Mouse (Mus musculus): ENCODE data around the gene Gpat3. TPM values are rescaled to one million over a fixed set of nuclear protein-coding genes. Genes with fewer than 3 reads are reported as not detected.

The Gpat3 gene
- polyA plus RNA-seq, 1 experiment: 1.1 TPM

DNA sequence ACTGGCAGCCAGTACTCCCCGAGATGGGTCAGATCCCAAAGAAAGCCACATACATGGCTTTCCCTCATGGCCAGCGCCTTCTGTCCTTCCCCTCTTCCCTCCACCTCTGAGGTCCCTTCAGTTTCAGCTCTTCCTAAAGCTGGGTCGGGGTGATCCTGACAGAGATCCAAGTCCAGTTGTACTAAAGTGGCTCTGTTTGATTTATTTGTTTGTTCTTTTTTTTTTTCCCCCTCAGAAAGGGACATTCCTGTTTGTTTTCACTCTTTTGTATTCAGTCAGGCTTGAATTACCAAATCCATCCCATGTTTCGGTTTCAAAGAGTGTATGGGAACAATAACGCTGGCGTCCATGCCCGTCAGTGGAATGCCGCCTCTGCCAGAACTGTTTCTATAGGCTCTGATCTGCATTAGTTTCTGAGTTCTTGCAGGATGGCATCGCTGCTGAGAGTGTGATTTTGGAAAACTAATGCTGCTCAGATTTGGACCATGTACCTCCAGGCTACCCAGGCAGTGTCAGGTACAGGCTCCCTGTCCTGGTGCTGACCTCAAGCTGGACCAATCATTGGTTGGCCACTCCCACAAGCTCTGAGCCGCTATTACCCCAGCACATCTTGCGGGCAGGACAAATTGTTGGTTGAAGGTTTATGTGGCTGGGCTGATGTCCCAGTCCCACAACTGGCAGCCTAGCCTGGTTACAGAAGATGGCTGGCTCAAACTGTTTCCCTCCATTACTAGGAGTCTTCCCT is 54.4 kb downstream of the Gpat3 start:
- Histone ChIP-seq H3K79me3 (ENCODE audit: low read depth) (no peaks in the 10 kb centered on the region), H3K4me3 (ENCODE audit: insufficient read depth, poor library complexity, severe bottlenecking) (no peak overlapping the region), H3ac (ENCODE audit: control insufficient read depth, insufficient read length, low read depth) (no peak overlapping the region), H3K36me3 (ENCODE audit: control insufficient read depth, insufficient read depth) (no peaks in the 10 kb centered on the region), H3K27me3 (ENCODE audit: control insufficient read depth, insufficient read depth, insufficient read length) (no peaks in the 10 kb centered on the region), H3K79me2 (ENCODE audit: control insufficient read depth, insufficient read depth) (no peaks in the 10 kb centered on the region)
- no peak for TF ChIP-seq CTCF (IDR thresholded peaks at IDR 0.05; ENCODE audit: control insufficient read depth, insufficient read depth, insufficient read length)
- no peak for TF ChIP-seq MYOD1 (IDR thresholded peaks at IDR 0.05; ENCODE audit: control insufficient read depth, insufficient read length, low read depth)
- TF ChIP-seq CEBPB (IDR thresholded peaks at IDR 0.05; ENCODE audit: low read depth): no peak
- no peak for TF ChIP-seq FOSL1 (IDR thresholded peaks at IDR 0.05; ENCODE audit: insufficient read depth, low read length, poor library complexity, severe bottlenecking)
- TF ChIP-seq MAX (IDR thresholded peaks at IDR 0.05): no peak
- TF ChIP-seq USF1 (IDR thresholded peaks at IDR 0.05; ENCODE audit: low read depth): no peak
- no peak for TF ChIP-seq MYOG (IDR thresholded peaks at IDR 0.05; ENCODE audit: control insufficient read depth, extremely low read depth, insufficient read length)

DNA sequence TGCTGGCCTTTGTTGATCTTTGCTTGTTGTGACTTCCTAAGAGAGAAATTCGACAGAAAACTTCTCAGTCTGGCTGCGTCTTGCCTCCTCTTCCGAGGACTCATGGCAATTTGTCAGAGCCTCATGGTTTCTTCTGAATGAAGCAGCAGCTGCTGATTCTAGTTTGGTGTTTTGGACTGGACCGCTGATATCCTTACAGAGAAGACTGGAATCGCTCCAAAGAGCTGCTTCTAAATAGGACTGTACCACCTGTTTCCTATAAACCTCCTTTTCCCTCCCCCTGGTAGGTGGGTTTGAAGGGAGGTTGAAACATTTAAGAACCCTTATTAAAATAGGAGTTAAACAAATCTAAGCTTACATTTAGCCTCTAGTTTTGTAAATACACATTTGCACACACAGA is 55.5 kb downstream of the Gpat3 start:
- no peak for TF ChIP-seq MYOG (IDR thresholded peaks at IDR 0.05; ENCODE audit: control insufficient read depth, extremely low read depth, insufficient read length)
- no peak for TF ChIP-seq USF1 (IDR thresholded peaks at IDR 0.05; ENCODE audit: low read depth)
- TF ChIP-seq CEBPB (IDR thresholded peaks at IDR 0.05; ENCODE audit: low read depth): no peak
- TF ChIP-seq MYOD1 (IDR thresholded peaks at IDR 0.05; ENCODE audit: control insufficient read depth, insufficient read length, low read depth): no peak
- TF ChIP-seq CTCF (IDR thresholded peaks at IDR 0.05; ENCODE audit: control insufficient read depth, insufficient read depth, insufficient read length): no peak
- Histone ChIP-seq H3ac (ENCODE audit: control insufficient read depth, insufficient read length, low read depth) (no peak overlapping the region), H3K79me2 (ENCODE audit: control insufficient read depth, insufficient read depth) (no peaks in the 10 kb centered on the region), H3K4me3 (ENCODE audit: insufficient read depth, poor library complexity, severe bottlenecking) (no peak overlapping the region), H3K79me3 (ENCODE audit: low read depth) (no peaks in the 10 kb centered on the region), H3K27me3 (ENCODE audit: control insufficient read depth, insufficient read depth, insufficient read length) (no peaks in the 10 kb centered on the region), H3K36me3 (ENCODE audit: control insufficient read depth, insufficient read depth) (no peaks in the 10 kb centered on the region)

DNA sequence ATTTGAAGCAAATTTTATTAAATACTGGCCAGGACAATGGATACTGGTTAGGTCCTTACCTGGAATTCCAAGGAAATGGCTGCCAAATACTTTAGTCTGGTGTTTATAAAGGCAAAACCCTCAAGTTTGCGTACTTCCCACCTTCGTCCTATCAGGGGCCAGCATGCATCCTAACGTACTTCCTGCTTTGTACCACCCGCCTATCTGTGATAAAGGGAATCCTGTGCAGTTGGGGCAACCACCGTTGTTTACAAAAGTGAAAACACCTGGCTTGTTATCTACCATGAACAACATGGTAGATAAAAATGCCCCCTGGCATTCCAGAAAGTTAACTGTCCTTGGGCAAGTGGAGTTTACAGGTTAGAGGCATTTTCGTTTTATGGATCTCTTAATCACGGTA is 63.0 kb downstream of the Gpat3 start:
- H3K36me3 ChIP-seq (ENCODE audit: control insufficient read depth, insufficient read depth): no peaks in the 10 kb centered on the region
- no peak for TF ChIP-seq USF1 (IDR thresholded peaks at IDR 0.05; ENCODE audit: low read depth)
- TF ChIP-seq MAX (IDR thresholded peaks at IDR 0.05): no peak
- TF ChIP-seq CTCF (IDR thresholded peaks at IDR 0.05; ENCODE audit: control insufficient read depth, insufficient read depth, insufficient read length): no peak
- no peak for TF ChIP-seq FOSL1 (IDR thresholded peaks at IDR 0.05; ENCODE audit: insufficient read depth, low read length, poor library complexity, severe bottlenecking)
- TF ChIP-seq MYOD1 (IDR thresholded peaks at IDR 0.05; ENCODE audit: control insufficient read depth, insufficient read length, low read depth): no peak
- TF ChIP-seq MYOG (IDR thresholded peaks at IDR 0.05; ENCODE audit: control insufficient read depth, extremely low read depth, insufficient read length): no peak
- TF ChIP-seq CEBPB (IDR thresholded peaks at IDR 0.05; ENCODE audit: low read depth): no peak
- H3K27me3 ChIP-seq (ENCODE audit: control insufficient read depth, insufficient read depth, insufficient read length): peaks cover 3% of the 10 kb centered on the region
- H3ac ChIP-seq (ENCODE audit: control insufficient read depth, insufficient read length, low read depth): no peak overlapping the region
- H3K79me3 ChIP-seq (ENCODE audit: low read depth): no peaks in the 10 kb centered on the region
- no peak overlapping the region for H3K4me3 ChIP-seq (ENCODE audit: insufficient read depth, poor library complexity, severe bottlenecking)
- H3K79me2 ChIP-seq (ENCODE audit: control insufficient read depth, insufficient read depth): no peaks in the 10 kb centered on the region

DNA sequence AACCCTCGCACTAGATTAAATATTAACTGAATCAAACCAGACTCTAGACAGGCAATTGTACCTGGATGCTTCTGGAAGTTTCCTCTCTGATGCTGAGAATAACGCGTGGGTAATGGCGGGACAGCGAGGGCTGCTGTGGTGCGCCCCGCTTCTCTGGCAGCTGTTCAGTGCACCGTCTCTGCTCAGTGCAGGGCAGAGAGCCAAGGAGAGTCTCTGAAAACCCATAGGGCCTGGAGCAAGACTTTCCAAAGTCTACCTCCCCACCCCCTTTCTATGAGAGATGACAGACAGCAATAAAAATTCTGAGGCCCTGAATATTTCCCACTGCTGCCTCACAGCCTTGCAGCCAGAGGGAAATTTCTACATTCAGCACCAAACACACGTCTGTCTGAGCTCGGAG is 63.4 kb downstream of the Gpat3 start:
- TF ChIP-seq MYOG (IDR thresholded peaks at IDR 0.05; ENCODE audit: control insufficient read depth, extremely low read depth, insufficient read length) (no peak), CTCF (IDR thresholded peaks at IDR 0.05; ENCODE audit: control insufficient read depth, insufficient read depth, insufficient read length) (no peak), FOSL1 (IDR thresholded peaks at IDR 0.05; ENCODE audit: insufficient read depth, low read length, poor library complexity, severe bottlenecking) (no peak), MYOD1 (IDR thresholded peaks at IDR 0.05; ENCODE audit: control insufficient read depth, insufficient read length, low read depth) (no peak), USF1 (IDR thresholded peaks at IDR 0.05; ENCODE audit: low read depth) (no peak), CEBPB (IDR thresholded peaks at IDR 0.05; ENCODE audit: low read depth) (no peak), MAX (IDR thresholded peaks at IDR 0.05) (no peak)

DNA sequence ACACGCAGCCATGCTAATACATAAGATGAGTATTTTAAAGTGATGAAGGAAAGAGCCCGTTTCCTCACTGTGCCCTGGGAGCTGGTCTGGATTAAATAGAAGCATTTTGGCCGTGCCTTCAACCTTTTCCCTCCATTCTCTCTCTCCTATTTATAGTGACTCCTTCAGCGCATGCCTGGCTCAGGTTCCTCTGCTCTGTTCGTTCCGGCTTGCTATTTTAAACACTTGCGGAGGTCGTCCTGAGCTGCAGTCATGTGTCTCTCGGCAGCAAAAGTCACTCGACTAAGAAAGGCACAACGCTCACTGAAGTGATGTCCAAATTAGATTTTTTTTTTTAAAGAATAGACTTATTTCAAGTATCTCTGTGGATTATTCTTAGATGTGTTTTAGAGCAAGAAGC is 64.2 kb downstream of the Gpat3 start:
- TF ChIP-seq MYOG (IDR thresholded peaks at IDR 0.05; ENCODE audit: control insufficient read depth, extremely low read depth, insufficient read length): no peak
- TF ChIP-seq MYOD1 (IDR thresholded peaks at IDR 0.05; ENCODE audit: control insufficient read depth, insufficient read length, low read depth): no peak
- no peak for TF ChIP-seq USF1 (IDR thresholded peaks at IDR 0.05; ENCODE audit: low read depth)
- Histone ChIP-seq H3K79me3 (ENCODE audit: low read depth) (no peaks in the 10 kb centered on the region), H3K27me3 (ENCODE audit: control insufficient read depth, insufficient read depth, insufficient read length) (peaks cover 3% of the 10 kb centered on the region), H3ac (ENCODE audit: control insufficient read depth, insufficient read length, low read depth) (no peak overlapping the region), H3K4me3 (ENCODE audit: insufficient read depth, poor library complexity, severe bottlenecking) (no peak overlapping the region), H3K79me2 (ENCODE audit: control insufficient read depth, insufficient read depth) (no peaks in the 10 kb centered on the region), H3K36me3 (ENCODE audit: control insufficient read depth, insufficient read depth) (no peaks in the 10 kb centered on the region)

More for the DNA sequence above, 63.4 kb downstream of the Gpat3 start:
- no peaks in the 10 kb centered on the region for H3K36me3 ChIP-seq (ENCODE audit: control insufficient read depth, insufficient read depth)
- no peak overlapping the region for H3ac ChIP-seq (ENCODE audit: control insufficient read depth, insufficient read length, low read depth)
- H3K79me2 ChIP-seq (ENCODE audit: control insufficient read depth, insufficient read depth): no peaks in the 10 kb centered on the region
- no peaks in the 10 kb centered on the region for H3K79me3 ChIP-seq (ENCODE audit: low read depth)
- H3K27me3 ChIP-seq (ENCODE audit: control insufficient read depth, insufficient read depth, insufficient read length): peaks cover 3% of the 10 kb centered on the region
- H3K4me3 ChIP-seq (ENCODE audit: insufficient read depth, poor library complexity, severe bottlenecking): no peak overlapping the region

Data from C2C12 (cell line).